Mouse (Mus musculus) forebrain, embryonic 11.5 days (tissue): ENCODE data around the gene Cbarp. TPM values are rescaled to one million over a fixed set of nuclear protein-coding genes. Genes with fewer than 3 reads are reported as not detected.

ENCODE experiments used
- ATAC-seq: fragments of 200-750 bp; cut with Nextera tagmentation; replicated peaks from 2 replicates; pipeline ENCODE4 v1.8.0; 2017; ENCODE audit warnings: moderate TSS enrichment; ENCODE audit not compliant: low FRiP score
- DNase-seq: peaks from one replicate; pipeline ENCODE4 v3.0.0-alpha.2; 2017; ENCODE audit warnings: low spot score
- H3K27ac ChIP-seq: fragments of 300-500 bp; sonication (generic); 2 replicates; pipeline ENCODE4 v1.5.1; 2014; ENCODE audit warnings: low read depth, low read length
- H3K27me3 ChIP-seq: fragments of 300-500 bp; sonication (generic); 2 replicates; pipeline ENCODE4 v1.6.1; 2014; ENCODE audit warnings: mild to moderate bottlenecking, low read length, mixed read lengths; ENCODE audit not compliant: control insufficient read depth, insufficient read depth
- H3K36me3 ChIP-seq: fragments of 300-500 bp; sonication (generic); 2 replicates; pipeline ENCODE4 v1.6.1; 2014; ENCODE audit warnings: mild to moderate bottlenecking, low read length, moderate library complexity, mixed read lengths; ENCODE audit not compliant: control insufficient read depth, insufficient read depth
- H3K4me1 ChIP-seq: fragments of 300-500 bp; sonication (generic); replicated peaks from 2 replicates; pipeline ENCODE4 v1.6.1; 2014; ENCODE audit warnings: low read length, mixed read lengths; ENCODE audit not compliant: control insufficient read depth, insufficient read depth
- H3K4me2 ChIP-seq: fragments of 300-500 bp; sonication (generic); 2 replicates; pipeline ENCODE4 v1.6.1; 2014; ENCODE audit warnings: low read depth, mild to moderate bottlenecking, low read length, moderate library complexity, mixed read lengths; ENCODE audit not compliant: severe bottlenecking
- H3K4me3 ChIP-seq: fragments of 300-500 bp; sonication (generic); 2 replicates; pipeline ENCODE4 v1.5.1; 2014; ENCODE audit warnings: low read depth, low read length
- H3K9ac ChIP-seq: fragments of 300-500 bp; sonication (generic); 2 replicates; pipeline ENCODE4 v1.6.1; 2014; ENCODE audit warnings: low read length
- H3K9me3 ChIP-seq: fragments of 300-500 bp; sonication (generic); 2 replicates; pipeline ENCODE4 v1.6.1; 2016; ENCODE audit warnings: low read length, mixed read lengths; ENCODE audit not compliant: control insufficient read depth
- WGBS: fragments of 180-500 bp; shearing (Covaris S2); extraction: QIAGEN DNeasy Blood & Tissue Kit; methylation state at CpG from one replicate; pipeline ENCODE4 v1.1.7; 2014; 5-methylcytosine and 5-hydroxymethylcytosine counted together
- polyA plus RNA-seq: library from polyadenylated mRNA; unstranded; fragments of >200 nt; fragmentation: Nextera tagmentation; extraction: Ambion mirVana; gene quantifications from 2 replicates; pipeline ENCODE4 v1.2.1, GENCODE M21; 2014

Gene Cbarp
- polyA plus RNA-seq, 1 experiment from 2014 or later: 10.4 TPM

DNA sequence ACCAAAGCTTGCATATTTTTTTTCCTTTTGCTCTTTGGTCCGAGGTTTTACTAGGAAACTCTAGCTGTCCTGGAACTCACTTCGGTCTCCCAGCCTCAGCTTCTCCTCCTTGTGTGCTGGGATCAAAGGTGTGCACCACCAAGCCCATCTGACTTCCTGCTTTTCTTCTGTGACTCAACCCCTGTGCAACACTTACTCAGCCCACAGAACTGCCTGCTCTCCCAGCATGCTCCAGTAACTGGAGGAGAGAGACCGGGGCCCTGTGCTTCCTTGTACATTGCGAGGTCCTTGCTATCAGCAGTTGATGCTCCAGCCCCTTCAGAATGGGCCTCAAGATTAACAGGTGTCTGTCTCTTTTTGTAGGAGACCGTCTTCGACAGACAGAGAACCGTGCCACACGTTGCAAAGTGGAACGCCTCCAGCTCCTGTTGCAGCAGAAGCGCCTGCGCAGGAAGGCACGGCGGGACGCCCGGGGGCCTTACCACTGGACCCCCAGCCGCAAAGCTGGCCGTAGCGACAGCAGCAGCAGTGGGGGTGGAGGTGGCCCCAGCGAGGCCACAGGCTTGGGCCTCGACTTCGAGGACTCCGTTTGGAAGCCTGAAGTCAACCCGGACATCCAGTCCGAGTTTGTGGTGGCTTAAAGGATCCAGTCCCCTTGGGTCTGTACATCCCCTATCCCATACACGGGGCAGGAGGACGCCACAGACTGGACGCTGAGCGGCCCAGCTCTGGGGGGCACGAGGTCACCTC, 15.5 kb upstream of the Cbarp start:
- H3K9ac ChIP-seq: no peak overlapping the region; the same call in 1 of the 2 replicates
- H3K4me3 ChIP-seq: no peak overlapping the region
- H3K4me1 ChIP-seq: peaks cover 72% of the 10 kb centered on the region
- ATAC-seq (no peak), DNase-seq (no peak)
- H3K4me2 ChIP-seq: 0 out of 2 replicates have a peak overlapping the region, but pooled peaks have one; percentile 9
- 88% methylated on average over 29 of the region's 29 CpGs for WGBS
- H3K27me3 ChIP-seq: no peaks in the 10 kb centered on the region
- no peaks in the 10 kb centered on the region for H3K9me3 ChIP-seq
- H3K36me3 ChIP-seq: peaks cover 50% of the 10 kb centered on the region
- H3K27ac ChIP-seq: peak overlapping the region; percentile 39; the same call in 1 of the 2 replicates

DNA sequence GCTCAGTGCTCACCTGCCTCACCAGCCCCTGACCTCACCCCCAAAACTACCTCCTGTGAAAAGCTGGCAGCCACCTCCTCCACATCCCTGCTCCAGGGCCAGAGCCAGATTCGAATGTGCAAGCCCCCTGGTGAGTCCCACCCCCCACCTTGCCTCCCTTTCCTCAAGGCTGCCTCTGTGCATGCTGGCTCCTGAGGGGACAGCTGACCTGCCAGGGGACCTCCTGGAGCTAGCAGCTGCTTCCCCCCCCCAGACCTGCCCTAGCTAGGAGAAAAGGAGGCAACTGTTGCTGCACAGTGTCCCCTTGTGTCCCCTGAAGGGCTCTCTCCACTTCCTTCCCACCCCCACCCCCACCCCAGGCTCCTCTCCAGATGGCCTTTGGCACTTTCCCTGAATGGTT, 14.6 kb upstream of the Cbarp start:
- Histone ChIP-seq H3K4me3 (no peak overlapping the region), H3K9me3 (no peaks in the 10 kb centered on the region), H3K4me2 (no peak overlapping the region), H3K27ac (no peak overlapping the region), H3K9ac (no peak overlapping the region), H3K4me1 (peaks cover 63% of the 10 kb centered on the region), H3K27me3 (no peaks in the 10 kb centered on the region), H3K36me3 (peaks cover 50% of the 10 kb centered on the region)
- DNase-seq (no peak), ATAC-seq (no peak)
- 54% methylated on average over 1 of the region's 1 CpGs for WGBS

DNA sequence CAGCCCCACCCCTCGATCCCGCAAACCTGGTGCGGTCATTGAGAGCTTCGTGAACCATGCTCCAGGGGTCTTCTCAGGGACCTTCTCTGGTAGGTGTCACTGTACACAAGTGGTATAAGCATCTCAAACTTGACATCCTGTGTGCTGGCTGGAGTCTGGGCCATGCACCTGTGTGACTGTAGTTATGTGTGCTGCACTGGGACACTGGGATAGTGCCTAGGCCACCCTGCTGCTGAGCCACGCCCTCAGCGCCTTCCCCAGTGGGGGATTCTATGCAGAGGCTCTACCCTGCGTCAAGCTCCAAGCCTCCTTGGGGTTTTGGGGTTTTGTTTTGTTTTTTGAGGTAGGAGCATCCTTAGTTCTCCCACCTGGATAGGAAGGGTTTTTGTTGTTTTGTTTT, 13.7 kb upstream of the Cbarp start:
- Histone ChIP-seq H3K27ac (no peak overlapping the region), H3K9me3 (no peaks in the 10 kb centered on the region), H3K27me3 (no peaks in the 10 kb centered on the region), H3K36me3 (peaks cover 50% of the 10 kb centered on the region), H3K4me1 (peaks cover 59% of the 10 kb centered on the region), H3K9ac (no peak overlapping the region), H3K4me2 (no peak overlapping the region), H3K4me3 (no peak overlapping the region)
- no peak for DNase-seq
- WGBS: 89% methylated on average over 7 of the region's 7 CpGs
- no peak for ATAC-seq

DNA sequence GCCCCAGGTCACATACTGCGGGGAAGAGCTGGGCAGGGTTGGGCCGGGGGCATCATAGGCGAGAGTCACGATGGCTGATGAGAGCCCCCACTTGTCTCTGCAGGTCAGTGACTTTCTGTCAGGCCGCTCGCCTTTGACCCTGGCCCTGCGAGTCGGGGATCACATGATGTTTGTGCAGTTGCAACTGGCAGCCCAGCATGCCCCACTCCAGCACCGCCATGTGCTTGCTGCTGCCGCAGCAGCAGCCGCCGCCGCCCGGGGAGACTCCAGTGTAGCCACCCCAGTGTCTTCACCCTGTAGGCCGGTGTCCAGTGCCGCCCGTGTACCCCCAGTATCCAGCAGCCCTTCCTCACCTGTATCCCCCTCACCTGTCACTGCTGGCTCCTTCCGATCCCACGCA, 13.1 kb upstream of the Cbarp start:
- peak overlapping the region; percentile 99; the same call in 1 of the 2 replicates for H3K4me3 ChIP-seq
- no peak overlapping the region for H3K4me2 ChIP-seq

DNA sequence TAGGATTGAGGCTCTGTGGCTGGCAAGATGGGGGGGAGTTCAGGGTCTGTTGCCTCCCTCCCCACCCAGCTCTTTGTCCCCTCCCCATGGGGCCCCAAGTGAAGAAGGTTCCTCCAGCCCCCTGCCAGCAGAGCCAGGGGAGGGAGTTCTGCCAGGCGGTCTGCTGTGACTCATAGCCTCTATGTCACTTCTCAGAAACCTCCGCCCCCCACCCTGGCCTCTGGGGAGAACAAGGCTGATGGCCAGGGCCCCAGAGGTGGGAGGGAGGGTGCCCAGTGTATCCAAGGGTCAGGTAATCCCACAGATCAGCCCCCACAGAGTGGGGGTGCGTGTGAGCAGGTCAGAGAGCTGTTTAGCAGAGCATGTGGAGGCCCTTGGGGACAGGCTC, 12.2 kb upstream of the Cbarp start:
- H3K4me1 ChIP-seq: peaks cover 46% of the 10 kb centered on the region
- DNase-seq (no peak), ATAC-seq (no peak)
- WGBS: 43% methylated on average over 3 of the region's 3 CpGs
- peak overlapping the region; percentile 73 for H3K4me2 ChIP-seq
- peaks cover 50% of the 10 kb centered on the region for H3K36me3 ChIP-seq
- H3K4me3 ChIP-seq: peak overlapping the region; percentile 99
- no peaks in the 10 kb centered on the region for H3K27me3 ChIP-seq
- 0 out of 2 replicates have a peak overlapping the region, but pooled peaks have one; percentile 99 for H3K27ac ChIP-seq
- peak overlapping the region; percentile 100 for H3K9ac ChIP-seq
- H3K9me3 ChIP-seq: no peaks in the 10 kb centered on the region

More for the DNA sequence above, 13.1 kb upstream of the Cbarp start:
- Histone ChIP-seq H3K27me3 (no peaks in the 10 kb centered on the region), H3K4me1 (peaks cover 53% of the 10 kb centered on the region), H3K9me3 (no peaks in the 10 kb centered on the region), H3K27ac (no peak overlapping the region), H3K36me3 (peaks cover 50% of the 10 kb centered on the region), H3K9ac (no peak overlapping the region)
- DNase-seq: no peak
- ATAC-seq: no peak
- WGBS: 91% methylated on average over 19 of the region's 19 CpGs

DNA sequence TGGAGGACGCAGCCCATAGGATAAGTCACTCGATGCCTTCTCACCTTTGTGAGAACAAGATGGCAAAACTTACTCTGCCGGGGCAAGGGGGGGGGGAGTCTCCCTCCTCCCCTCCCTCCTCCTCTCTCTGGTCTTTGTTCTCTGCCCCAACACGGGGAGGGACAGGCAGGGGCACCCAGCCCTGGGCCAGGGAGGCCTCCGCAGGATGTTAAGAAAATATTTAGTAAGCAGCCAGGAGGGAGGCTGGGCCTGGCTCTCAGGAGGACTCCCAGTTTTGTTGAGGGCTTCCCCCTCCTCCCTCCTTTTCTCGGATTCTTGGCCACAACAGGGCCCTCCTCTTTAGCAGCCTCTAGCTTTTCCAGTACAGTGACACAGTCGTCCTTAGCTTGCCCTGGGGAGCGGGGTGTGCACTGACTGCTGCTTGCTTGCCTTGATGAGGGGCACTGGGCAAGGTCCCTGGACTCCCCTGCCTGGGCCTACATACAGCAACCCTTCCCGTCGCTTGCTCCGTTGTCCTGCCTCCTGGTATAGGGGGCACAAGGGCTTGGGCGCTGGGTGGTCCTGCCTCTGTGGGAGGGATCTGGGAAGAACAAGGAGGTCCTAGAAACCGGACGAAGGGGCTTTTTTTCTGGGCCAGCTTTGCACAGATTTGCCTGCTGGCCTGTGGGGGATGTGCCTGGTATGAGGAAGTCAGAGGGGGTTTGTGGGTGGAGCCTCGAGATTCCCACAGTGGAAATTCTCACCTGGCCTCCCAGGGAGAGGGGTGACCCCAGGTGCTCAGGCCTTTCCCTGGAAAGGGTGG, 11.6 kb upstream of the Cbarp start:
- no peaks in the 10 kb centered on the region for H3K27me3 ChIP-seq
- H3K4me2 ChIP-seq: peak overlapping the region; percentile 73
- peak overlapping the region; percentile 99 for H3K27ac ChIP-seq
- DNase-seq (peak; percentile 74), ATAC-seq (no peak)
- no peaks in the 10 kb centered on the region for H3K9me3 ChIP-seq
- peak overlapping the region; percentile 99 for H3K4me3 ChIP-seq
- 8% methylated on average over 15 of the region's 15 CpGs for WGBS
- peaks cover 45% of the 10 kb centered on the region for H3K4me1 ChIP-seq
- H3K36me3 ChIP-seq: peaks cover 47% of the 10 kb centered on the region
- H3K9ac ChIP-seq: peak overlapping the region; percentile 100

DNA sequence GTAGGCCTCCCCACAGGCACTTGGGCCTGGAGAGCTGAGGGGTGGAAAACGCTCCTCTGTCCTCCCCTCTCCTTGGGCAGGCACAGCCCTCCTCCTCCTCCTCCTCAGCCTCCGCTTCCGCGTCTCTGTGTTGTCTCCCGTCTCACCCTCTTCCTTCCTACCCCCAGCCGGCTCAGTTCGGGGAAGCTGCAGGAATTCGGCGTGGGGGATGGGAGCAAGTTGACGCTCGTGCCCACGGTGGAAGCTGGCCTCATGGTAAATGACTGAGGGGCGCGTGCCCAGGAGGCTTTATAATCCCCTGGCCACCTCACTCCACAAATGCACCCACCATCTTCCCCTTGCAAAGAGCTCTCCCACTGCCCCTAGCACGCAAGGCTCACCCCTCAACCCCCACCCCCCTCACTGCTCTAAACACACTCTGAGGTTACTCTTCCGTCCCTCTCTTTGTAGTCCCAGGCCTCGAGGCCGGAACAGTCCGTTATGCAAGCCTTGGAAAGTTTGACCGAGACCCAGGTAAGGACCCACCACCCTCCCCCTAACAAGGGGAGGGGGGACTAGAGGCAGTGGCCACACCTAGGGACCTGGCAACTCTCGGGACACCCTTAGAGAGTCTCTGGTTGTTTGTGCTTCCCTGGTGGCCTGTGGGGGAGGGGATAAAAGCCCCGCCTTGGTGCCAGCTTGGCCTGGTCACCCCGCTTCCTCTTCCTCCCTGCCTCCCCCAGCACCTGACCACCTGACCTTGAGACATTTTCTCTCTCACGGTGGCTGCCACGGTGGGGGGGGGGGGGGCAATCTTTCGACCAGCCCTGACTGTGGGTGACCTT, 10.8 kb upstream of the Cbarp start:
- Histone ChIP-seq H3K4me3 (peak overlapping the region; percentile 99), H3K9me3 (no peaks in the 10 kb centered on the region), H3K4me2 (peak overlapping the region; percentile 73), H3K36me3 (peaks cover 40% of the 10 kb centered on the region), H3K27ac (peak overlapping the region; percentile 99), H3K4me1 (peaks cover 43% of the 10 kb centered on the region), H3K9ac (peak overlapping the region; percentile 100), H3K27me3 (no peaks in the 10 kb centered on the region)
- ATAC-seq (no peak), DNase-seq (peak; percentile 80)
- WGBS: 1% methylated on average over 26 of the region's 26 CpGs
